Mouse (Mus musculus) naive thymus-derived CD4-positive, alpha-beta T cell, adult 2 months (primary cell): ENCODE results near the gene Phrf1.

Experiments used
- DNase-seq: peaks from one replicate; pipeline ENCODE4 v3.0.0-alpha.2; 2011; ENCODE audit warnings: low read depth

The Phrf1 gene

DNA sequence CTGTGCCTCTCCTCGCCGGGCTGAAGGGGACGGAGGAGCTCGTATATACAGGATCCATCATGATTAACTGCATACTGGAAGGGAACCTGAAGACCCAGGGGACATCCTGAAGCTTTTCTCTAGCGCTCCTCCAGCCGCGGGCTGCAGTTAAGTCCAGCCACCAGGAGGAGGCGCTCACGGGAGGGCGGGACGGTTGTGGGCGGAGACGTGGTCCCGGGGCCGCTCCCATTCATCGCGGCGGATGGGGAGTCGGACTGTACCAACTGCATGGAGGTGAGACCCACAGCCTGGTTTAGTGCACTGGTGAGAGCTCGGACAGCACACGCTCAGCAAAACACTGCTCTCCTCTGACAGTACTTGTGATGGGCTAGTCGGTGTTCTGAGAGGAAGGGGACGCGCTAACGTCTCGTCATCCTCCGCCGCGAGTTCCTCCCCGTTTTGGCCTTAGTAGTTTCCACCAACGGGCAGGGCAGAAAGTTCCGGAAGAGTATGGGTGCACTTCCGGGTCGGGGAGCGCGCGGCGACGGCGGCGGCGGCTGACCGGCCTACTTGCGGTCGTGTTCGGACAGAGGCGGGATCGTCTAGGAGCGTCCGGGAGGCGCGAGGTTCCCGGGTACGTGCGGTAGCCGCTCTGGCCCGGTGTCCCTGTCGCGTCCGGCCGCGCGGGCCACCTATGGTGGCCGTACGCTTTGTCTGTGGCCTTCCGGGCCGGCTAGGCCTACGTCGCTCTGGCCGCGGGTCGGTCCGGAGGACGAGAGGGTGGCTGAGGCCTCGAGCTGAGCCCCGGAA, at the start of gene Phrf1:
Gene Phrf1 (plus strand): TSS at position 506 of the 789 bp plus-strand sequence.
- DNase-seq, result peak; percentile 97

DNA sequence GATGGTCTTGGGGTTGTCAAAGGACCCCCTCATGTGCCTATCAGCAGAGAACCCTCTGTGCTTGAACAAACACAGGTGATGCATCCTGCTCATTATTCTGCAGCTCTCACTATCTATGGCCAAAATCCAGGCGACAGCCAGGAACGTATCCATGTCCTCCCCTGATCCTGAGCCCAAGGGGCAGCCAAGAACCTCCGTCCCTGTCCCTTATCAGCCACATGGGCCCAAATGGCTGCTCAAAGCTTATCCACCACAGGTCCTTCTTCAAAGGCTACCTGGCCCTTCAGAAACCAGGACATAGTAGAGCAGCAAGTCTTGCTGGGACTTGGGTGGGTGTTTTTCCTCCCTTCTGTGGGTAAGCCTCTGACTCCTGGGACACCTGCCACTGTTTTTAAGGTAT, 40.4 kb upstream of the Phrf1 start:
- DNase-seq, result no peak

DNA sequence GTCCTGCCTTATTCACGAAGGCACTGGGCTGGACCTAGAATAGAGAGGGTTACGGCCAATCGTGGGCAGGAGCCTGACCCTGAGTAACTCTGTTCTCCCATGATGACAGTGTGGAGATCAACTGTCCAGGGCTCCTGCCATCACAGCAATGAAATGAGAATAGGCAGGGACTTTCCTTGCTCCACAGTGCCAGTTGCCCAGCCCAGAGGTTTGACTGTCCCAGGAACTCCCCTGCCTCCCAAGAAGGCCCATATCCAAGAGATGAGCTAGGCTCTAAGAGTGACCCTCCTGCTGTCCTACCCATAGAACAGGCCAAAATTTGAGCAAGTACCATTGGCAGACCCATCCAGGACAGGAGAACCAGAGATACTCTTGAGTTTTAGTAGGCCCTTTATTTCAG, 39.9 kb upstream of the Phrf1 start:
- DNase-seq, result no peak

DNA sequence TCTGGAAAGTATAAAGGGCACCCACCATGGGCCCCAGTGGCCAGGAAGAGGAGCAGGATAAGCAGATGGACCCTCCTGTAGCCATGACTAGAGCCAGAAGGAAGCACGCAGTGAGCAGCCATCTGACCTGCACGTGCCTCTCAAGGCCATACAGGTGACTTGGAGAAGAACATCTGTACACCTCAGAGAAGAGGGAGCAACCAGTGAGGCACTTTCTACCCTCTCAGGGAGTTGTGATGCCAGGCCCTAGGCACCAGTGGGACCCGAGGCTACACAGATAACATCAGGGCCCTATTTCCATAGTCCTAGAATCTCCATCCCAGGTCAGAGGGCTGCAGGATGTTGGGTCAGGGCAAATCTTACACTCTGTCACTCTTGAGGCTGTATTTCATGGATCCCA, 38.4 kb upstream of the Phrf1 start:
- no peak for DNase-seq

DNA sequence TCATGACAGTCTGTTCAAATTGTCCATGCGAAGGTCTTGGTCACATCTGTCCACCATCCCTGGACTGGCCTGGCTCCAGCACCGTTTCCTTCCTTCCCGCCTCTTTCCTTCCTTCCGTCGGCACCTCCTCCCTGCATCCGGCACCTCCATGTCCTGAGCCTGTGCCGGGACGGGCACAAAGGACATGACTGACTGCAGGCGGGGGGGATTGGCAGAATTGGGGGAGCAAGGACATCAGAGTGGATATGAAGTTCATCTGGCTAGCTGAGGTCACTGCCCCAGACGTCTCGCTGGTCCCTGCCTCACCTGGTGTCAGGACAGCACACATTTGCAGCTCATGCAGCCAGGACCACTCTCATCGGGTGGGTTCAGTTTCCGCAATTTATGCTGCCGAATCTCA, 37.5 kb upstream of the Phrf1 start:
- DNase-seq, result no peak

DNA sequence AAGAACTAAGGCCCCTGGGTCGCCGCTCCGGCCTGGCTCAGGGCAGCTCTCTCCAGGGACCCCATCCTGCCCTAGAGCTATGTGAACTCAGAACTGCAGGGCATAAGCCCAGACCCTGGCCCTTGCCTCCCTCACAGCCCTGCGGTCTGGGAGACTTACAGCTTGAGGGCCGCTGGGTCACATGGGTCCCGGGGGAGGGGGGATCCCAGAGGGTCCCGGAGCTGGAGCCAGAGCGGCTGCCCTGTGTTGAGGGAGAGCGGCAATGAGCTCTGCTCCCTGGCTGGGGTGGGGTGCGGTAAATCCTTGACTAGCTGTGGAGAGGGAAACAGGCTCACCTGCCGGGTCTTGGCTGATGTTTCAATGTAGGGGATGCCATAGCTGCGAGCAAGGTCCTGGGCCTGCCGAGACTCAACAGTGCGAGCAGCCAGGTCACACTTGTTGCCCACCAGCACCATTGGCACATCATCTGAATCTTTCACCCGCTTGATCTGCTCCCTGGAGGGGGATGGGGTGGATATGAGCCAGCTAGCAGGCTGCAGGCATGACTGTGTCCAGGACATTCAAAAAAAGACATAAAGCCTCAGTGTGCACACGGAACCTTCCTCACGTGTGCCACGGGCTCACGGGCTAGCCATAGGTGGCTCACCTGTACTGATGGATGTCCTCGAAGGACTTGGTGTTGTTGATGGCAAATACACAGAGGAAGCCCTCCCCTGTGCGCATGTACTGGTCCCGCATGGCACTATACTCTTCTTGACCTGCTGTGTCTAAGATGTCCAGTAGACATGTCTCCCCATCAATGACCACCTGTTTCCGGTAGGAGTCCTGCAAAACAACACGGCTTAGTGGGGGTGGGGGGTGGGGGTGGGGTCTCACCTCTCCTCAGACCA, 36.5 kb upstream of the Phrf1 start:
- no peak for DNase-seq

DNA sequence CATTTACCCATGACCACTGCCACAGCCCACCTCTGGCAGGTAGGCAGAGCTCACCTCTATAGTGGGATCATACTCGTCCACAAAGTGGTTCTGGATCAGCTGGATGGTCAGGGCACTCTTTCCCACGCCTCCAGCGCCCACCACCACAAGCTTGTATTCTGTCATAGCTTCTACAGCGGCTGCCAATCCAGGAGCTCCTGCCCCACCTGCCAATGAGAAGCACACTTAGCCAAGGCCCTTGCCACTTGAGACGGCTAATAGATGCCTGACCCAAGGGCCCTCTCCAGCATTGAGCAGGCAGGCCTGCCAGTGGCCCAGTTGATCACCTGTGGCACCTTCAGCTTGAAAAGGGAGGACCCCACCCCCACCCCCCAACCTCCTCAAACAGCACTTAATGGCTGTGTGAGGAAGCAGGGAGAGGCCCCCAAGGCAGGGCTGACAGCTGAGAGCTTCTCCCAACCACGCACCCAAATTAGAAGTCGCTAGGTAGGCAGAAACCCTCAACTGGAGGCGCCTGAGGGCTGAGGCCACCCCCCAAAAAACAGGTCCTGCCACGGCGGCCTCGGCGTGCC, 35.7 kb upstream of the Phrf1 start:
- no peak for DNase-seq

DNA sequence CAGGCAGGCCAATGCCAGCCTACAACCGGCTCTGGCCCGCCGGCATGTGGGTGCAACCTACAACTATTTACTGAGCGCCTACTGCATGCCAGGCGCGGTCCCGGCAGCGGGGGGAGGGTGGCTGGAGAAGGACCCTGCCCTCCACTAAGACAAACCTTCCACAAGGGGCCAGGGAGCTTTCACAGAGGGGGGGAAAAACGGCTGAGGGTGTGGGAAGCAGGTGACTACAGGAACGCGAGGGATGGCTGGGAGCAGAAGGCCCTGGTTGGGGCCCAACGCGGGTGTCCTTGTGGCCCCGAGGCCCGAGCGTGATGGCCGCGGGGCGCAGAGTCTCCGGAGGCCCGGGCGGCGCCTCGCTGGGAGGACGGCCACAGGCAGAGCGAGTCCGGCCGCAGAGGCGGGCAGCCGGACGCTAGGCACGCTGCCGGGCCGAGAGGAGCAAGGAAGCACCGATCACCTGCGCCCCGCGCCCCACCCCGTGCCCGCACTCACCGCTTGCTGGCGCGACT, 35.2 kb upstream of the Phrf1 start:
- DNase-seq, result peak; percentile 62

DNA sequence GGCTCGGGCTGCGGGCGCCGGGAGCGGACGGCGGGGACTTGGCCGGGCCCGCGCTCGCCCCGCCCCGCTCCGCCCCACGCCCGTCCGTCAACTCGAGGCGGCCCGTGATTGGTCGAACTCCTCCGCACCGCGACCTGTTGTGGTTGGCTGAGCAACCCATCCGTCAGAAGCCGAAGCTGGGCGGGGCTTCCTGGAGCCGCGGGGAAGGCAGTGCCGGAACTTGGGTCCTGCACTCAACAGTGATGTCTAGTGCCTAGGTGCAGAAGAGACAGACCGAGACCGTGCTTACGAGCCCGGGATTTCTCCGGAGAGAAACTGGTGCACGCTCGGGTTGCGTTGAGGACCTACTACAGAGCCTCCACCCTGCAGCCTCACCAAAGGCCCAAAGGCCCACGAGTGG, 34.6 kb upstream of the Phrf1 start, which contains the start of the genes Hras and Lrrc56:
Gene Hras (minus strand): TSS at position 58 of the 400 bp plus-strand sequence.
Gene Lrrc56 (plus strand): TSS at position 210 of the 400 bp plus-strand sequence.
- peak; percentile 98 for DNase-seq

DNA sequence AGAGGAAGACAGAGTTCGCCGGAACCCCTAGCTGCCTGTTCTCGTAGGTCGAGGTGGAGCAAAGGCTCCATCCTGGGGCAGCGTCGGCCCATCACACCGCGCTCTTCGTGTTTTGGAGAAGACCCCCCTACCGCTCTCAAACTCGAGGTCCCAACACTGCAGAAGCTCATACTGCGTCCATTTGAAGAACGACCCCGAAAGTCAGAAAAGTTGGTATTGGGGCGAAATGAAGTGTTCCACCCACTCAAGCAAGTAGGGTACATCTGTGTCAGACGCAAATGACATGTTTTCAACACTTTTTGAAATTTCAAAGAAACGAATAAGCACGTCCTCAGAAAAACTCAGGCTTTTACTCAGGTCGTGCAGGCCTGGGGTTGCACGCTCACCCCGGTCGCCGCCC, 34.2 kb upstream of the Phrf1 start:
- no peak for DNase-seq

DNA sequence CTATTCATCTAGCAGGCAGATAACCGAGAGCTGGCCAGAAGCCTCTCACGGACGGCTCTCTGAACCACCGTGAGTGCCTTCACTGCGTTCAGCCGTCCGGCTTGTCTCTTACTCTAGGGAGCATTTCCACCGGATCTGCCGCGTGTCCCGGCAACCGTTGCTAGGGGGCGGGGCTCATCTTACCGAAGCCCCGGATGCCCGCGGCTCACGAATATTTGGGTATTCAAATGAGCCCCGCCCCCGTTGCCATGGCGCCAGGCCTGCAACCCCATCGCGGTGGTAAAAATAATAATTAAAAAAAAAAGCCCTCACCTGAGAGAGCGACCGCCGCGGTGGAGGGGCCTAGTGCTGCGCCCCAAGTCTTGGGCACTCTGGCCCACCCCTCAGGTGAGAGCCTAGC, 33.8 kb upstream of the Phrf1 start:
- DNase-seq, result peak; percentile 91

DNA sequence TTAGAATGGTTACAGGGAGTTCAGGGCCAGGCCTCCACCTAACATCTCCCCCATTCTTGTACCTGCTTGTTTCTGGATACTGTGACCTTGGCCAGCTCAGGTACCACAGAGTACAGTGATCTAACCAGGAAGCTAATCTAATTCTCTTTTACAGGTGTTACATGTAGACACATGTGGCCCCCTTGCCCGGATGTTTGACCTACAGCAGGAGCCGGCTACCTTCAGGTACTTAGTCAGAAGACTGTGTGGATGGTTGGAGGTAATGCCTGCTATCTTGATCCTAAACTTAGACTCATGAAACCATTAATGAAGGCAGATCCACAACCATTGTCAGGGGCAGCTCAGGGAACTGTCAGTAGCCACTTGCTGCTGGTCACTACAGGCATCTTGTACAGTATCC, 32.8 kb upstream of the Phrf1 start:
- DNase-seq, result no peak

DNA sequence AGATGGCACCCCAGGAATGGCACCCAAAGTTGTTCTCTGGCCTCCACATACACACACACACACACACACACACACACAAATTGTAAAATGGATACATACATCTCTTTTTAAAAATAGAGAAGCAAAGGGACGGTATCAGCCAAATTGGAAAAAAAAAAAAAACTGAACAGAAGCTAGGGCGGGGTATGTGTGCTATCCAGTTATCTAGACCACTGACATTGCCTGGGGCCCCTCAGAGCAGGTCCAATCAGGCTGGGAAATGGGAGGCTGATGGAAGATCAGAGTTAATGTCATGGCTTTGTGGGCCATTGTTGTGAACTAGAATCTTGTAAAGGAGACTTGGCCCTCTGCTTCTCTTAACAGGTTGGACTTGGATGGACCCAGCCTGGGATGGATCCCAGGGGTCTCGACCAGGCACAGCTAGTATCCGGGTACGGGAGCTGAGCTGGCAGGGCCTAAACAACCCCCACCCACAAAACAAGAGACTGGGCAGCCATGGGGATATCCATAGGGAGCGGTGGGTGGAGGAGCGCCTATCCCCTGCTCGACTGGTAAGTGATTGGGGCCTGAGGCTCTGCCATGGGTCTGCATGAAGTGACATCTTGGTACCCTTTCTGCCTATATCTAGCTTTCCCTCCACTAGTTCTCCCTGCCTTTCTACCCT, 31.8 kb upstream of the Phrf1 start:
- no peak for DNase-seq

DNA sequence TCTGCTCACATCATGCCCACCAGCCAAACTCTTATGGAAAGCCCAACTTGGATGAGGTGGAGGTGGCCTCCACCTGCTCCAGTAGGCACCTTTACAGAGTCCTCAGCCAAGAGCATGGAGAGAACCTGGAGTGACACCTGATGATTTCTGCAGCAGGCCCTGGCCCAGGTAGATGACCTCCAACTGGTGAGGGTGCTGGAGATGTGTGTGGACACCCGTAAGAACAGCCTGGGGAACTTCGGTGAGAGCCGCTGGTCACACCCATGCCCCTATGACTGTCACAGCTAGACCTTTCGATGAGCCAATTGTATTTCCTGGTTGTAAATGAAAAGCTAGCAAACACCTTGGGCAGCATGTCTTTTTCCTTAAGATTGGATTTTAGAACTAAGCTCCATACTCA, 30.5 kb upstream of the Phrf1 start:
- DNase-seq, result no peak

DNA sequence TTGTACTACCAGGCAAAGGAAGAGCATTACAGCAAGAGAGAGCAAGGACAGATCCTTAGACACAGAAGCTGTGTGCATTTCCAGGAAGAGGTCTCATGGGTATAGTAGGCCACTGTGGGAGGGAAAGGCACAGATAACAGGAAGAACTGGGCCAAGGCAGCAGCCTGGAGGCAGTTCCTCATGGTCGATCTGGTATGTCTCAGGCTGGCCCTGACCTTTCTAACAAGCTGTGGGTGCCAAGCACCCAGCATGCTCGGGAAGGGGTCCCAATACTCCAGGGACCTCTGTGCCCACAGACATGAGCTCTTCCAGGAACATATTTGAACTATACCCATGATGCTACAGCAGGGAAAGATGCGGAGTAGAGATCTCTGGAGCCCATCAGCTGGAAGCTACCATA, 24.0 kb upstream of the Phrf1 start:
- DNase-seq, result no peak

DNA sequence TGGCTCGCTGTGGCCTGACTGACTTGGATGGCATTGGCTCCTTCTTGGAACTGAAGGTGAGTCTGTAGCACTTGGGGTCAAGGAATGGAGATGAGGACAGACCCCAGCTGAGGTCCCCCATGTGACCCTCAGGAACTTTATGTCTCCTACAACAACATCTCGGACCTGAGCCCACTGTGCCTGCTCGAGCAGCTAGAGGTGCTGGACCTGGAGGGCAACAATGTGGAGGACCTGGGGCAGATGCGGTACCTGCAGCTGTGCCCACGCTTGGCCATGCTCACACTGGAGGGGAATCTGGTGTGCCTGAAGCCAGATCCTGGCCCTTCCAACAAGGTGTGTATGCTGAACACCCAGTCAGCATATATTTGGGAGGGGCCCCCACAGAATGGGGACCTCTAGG, 23.1 kb upstream of the Phrf1 start:
- no peak for DNase-seq

DNA sequence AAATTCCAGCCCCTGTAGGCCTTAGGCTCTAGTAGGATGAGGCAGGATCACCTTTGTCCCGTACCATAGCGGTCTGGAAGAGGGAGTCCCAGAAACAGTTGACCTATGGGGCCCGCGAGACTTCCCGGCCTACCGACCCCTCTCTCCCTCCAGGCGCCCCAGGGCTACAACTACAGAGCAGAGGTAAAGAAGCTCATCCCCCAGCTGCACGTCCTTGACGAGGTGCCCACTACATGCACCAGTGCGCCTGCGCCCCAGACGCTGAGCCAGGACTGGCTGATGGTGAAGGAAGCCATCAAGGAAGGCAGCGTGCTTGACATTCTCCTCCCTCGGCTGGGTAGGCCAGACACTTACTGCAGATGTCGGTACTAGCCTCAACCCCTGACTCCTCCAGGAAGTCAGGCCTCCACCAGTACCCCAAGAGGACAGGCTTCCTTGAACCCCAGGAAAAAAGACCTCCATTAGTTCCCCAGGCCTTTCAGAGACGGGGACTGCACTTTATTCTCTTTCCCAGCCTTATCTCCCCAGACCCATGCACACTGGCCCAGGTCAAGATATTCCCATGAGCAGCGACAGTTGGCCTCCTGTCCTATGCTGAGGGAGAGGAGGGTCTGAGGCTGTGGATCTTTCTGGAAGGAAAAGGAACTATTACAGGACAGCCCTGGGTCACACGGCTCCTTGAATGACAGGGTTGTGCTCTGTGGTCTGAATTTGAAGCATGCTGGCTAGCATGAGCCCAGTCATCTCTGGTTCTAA, 22.2 kb upstream of the Phrf1 start:
- no peak for DNase-seq

DNA sequence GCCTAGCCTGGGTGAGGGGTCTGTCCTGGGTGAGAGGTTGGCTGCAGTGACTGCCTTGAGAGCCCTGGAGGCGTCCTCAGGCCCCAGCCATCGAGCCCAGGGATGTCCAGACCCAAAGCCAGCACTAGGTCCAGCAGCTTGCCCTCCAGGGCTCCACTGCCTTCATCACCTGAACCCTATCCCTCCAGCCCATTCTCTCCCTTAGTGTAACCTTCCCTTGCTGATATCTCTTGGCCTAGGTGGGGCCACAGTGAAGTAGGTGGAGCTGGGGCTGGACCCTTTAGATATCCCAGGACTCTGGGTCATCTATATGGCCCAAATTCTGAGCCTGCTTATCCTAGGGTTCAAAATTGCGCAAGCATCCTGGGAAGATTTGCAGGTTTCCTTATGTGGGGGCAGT, 19.1 kb upstream of the Phrf1 start:
- no peak for DNase-seq

DNA sequence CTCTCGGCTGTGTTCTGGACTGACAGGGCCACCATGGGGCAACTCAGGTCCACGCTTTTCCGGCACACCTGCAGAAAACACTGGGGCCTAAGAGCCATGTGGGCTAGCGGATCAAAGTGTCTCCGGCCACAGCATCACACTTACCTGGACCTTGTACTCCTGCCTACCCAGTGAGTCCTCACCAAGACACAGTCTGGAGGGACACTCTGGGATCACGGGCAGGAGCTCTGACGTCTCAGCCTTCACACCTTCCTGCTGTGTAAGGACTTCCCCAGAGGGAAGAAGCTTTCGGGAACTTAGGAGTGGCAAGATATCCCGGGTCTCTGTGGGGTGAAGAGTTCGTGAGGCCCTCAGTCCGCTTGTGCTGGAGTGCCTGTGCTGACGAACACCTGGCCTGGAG, 18.4 kb upstream of the Phrf1 start:
- DNase-seq, result no peak

DNA sequence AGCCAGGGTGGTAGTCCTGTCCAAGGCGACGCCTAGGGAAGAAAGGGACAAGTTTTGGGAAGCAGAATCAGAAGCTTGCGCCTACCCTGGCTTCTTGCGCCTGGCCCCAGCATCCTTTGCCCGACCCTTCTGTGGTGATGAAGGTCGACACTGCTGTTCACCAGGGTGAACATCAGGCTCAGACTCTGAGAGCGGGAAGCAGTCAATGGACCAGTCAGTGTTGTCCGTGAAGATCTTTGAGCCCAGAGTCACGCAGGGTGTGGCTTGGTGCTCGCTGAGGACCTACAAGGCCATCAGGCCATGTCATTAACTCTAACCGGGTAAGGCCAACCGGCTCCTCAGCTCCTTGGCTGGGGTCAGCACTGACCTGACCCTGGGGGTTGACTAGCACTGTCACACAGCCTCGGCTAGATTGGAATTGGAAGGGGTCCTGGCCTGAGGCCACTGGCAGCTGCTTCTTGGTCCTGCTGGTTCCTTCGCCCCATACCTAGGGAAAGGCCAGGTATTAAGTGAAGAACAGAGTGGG, 17.9 kb upstream of the Phrf1 start:
- DNase-seq, result no peak

DNA sequence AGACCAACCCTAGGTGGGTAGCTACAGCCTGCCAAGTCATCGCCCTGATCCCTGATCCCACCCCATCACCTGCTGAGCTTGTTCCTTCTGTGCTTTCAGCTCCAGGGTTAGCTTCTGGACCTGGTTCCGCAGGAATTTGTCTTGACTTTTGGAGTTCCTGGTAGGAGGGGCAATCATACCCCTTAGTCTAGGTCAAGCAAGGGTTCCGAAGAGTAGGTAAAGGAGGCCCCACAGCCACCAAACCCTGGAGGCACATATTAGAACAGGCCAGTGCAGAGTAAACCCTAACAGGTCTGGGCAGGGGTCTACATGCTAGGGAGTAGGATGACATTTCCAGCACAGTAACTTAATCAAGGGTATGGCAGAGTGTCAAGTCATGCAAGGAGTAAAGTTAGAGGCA, 15.5 kb upstream of the Phrf1 start:
- DNase-seq, result no peak
